Mouse (Mus musculus) midbrain, postnatal 0 days (tissue): ENCODE results near the gene Olfr1331. TPM values are rescaled to one million over a fixed set of nuclear protein-coding genes. Genes with fewer than 3 reads are reported as not detected.
"Not testable (repeated sequence)": the region's sequence is repeated elsewhere in the genome, so short reads cannot be mapped to it uniquely, and the experiment has no call there.

ENCODE experiments used
- ATAC-seq: fragments of 200-750 bp; cut with Nextera tagmentation; 2 replicates; pipeline ENCODE4 v1.8.0; 2017; ENCODE audit warnings: moderate number of reproducible peaks, mild to moderate bottlenecking, moderate TSS enrichment, moderate library complexity; ENCODE audit not compliant: low FRiP score
- DNase-seq: peaks from one replicate; pipeline ENCODE4 v3.0.0-alpha.2; 2015; ENCODE audit warnings: low spot score
- H3K27ac ChIP-seq: fragments of 300-500 bp; sonication (generic); 2 replicates; pipeline ENCODE4 v1.5.1; 2014; ENCODE audit warnings: low read depth, mild to moderate bottlenecking, low read length, mixed read lengths
- H3K27me3 ChIP-seq: fragments of 300-500 bp; sonication (generic); 2 replicates; pipeline ENCODE4 v1.6.1; 2014; ENCODE audit warnings: low read length, control low read depth, mixed read lengths; ENCODE audit not compliant: insufficient read depth
- H3K36me3 ChIP-seq: fragments of 300-500 bp; sonication (generic); 2 replicates; pipeline ENCODE4 v1.6.1; 2014; ENCODE audit warnings: low read length, control low read depth, mixed read lengths; ENCODE audit not compliant: insufficient read depth
- H3K4me1 ChIP-seq: fragments of 300-500 bp; sonication (generic); 2 replicates; pipeline ENCODE4 v1.6.1; 2014; ENCODE audit warnings: mild to moderate bottlenecking, control low read depth, antibody characterized with exemption, low read length, mixed read lengths; ENCODE audit not compliant: insufficient read depth
- H3K4me2 ChIP-seq: fragments of 300-500 bp; sonication (generic); 2 replicates; pipeline ENCODE4 v1.6.1; 2014; ENCODE audit warnings: low read depth, mild to moderate bottlenecking, low read length, mixed read lengths; ENCODE audit not compliant: poor library complexity, severe bottlenecking
- H3K4me3 ChIP-seq: fragments of 300-500 bp; sonication (generic); 2 replicates; pipeline ENCODE4 v1.5.1; 2014; ENCODE audit warnings: low read depth, mild to moderate bottlenecking, low read length, moderate library complexity
- H3K9ac ChIP-seq: fragments of 300-500 bp; sonication (generic); replicated peaks from 2 replicates; pipeline ENCODE4 v1.6.1; 2014; ENCODE audit warnings: mild to moderate bottlenecking, low read length, moderate library complexity, mixed read lengths; ENCODE audit not compliant: poor library complexity, severe bottlenecking
- H3K9me3 ChIP-seq: fragments of 300-500 bp; sonication (generic); 2 replicates; pipeline ENCODE4 v1.6.1; 2016; ENCODE audit warnings: low read length, control low read depth
- CTCF ChIP-seq: IDR thresholded peaks from 2 replicates; pipeline ENCODE4 v1.5.1; 2016; ENCODE audit warnings: antibody characterized with exemption, mild to moderate bottlenecking
- whole genome bisulfite sequencing: fragments of 180-500 bp; shearing (Covaris S2); extraction: QIAGEN DNeasy Blood & Tissue Kit; methylation state at CpG from one replicate; pipeline ENCODE4 v1.1.7; 2014; 5-methylcytosine and 5-hydroxymethylcytosine counted together
- polyA plus RNA-seq: library from polyadenylated mRNA; unstranded; fragments of >200 nt; fragmentation: Nextera tagmentation; extraction: Ambion mirVana; gene quantifications from 2 replicates; pipeline ENCODE4 v1.2.1, GENCODE M21; 2015
- total RNA-seq: library from RNA; depleted of rRNA; stranded (reverse); fragments of >200 nt; gene quantifications from 2 replicates; pipeline ENCODE4 v1.2.3, GENCODE M21; 2014; rRNA removed

Olfr1331 gene
- total and polyA plus RNA-seq, 2 experiments from 2014 or later, result not detected

GRCm38 (mm10) chr4:118888297-118888696 is 23.8 kb downstream of the Olfr1331 start, which contains the start of gene Olfr1330:
TSS of gene Olfr1330 (plus strand) at chr4:118888597.
- WGBS, result 92% methylated on average over 1 of the region's 1 CpGs

DNA sequence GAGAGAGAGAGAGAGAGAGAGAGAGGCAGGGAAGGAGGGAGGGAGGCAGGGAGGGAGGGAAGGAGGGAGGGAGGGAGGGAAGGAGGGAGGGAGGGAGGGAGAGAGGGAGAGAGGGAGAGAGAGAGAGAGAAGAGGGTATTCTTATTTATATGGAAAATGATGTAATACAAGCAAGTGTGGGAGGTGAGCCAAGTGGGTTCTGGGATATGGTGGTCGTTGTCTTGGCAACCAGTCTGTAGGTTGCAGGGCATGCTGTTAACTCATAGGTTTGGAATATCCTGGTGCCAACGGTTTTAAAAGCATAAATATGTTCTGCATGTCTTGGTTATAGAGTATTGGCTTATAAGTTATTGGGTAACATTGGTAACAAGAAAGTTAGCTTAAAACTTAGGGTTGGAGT is 37.5 kb downstream of the Olfr1331 start:
- 62% methylated on average over 2 of the region's 2 CpGs for WGBS
- DNase-seq (peak; percentile 27), ATAC-seq (no peak)
- Histone ChIP-seq H3K36me3 (no peaks in the 10 kb centered on the region), H3K4me2 (no peak overlapping the region), H3K4me1 (no peaks in the 10 kb centered on the region), H3K9me3 (no peaks in the 10 kb centered on the region), H3K27ac (no peak overlapping the region), H3K27me3 (no peaks in the 10 kb centered on the region), H3K9ac (no peak overlapping the region), H3K4me3 (no peak overlapping the region)
- no peak for TF ChIP-seq CTCF

More at GRCm38 (mm10) chr4:118888297-118888696, 23.8 kb downstream of the Olfr1331 start, which contains the start of gene Olfr1330:
- H3K9ac ChIP-seq, result no peak within 1 kb of the TSS
- H3K27me3 ChIP-seq, result no peaks in the 10 kb centered on the region
- no peaks in the 10 kb centered on the region for H3K4me1 ChIP-seq
- no peaks in the 10 kb centered on the region for H3K9me3 ChIP-seq
- no peak within 1 kb of the TSS for H3K4me3 ChIP-seq
- H3K36me3 ChIP-seq, result no peaks in the 10 kb centered on the region
- H3K4me2 ChIP-seq, result no peak within 1 kb of the TSS
- ATAC-seq, result no peak
- no peak within 1 kb of the TSS for H3K27ac ChIP-seq
- DNase-seq, result no peak
- no peak for TF ChIP-seq CTCF

DNA sequence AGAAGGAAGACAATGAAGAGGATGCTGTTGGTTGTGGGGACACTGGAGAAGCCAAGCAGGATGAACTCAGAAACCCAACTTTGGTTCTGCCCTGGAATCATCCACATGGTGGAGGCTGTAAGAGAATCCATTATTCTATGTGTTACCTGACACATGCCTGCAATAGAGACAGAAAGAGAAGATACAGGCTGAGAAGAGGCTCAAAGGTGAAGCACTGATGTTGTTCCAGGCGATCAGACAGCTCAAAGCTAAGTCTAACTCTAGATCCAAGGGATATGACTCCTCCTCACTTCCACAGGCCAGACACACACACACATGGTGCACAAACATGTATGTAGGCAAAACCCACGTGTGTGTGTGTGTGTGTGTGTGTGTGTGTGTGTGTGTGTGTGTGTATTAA is 52.9 kb downstream of the Olfr1331 start, which contains the start of gene Olfr1329:
TSS of gene Olfr1329 (minus strand) at position 101 of the 400 bp plus-strand sequence.
- not testable (repeated sequence) for H3K4me1 ChIP-seq, ATAC-seq, H3K4me2 ChIP-seq, H3K4me3 ChIP-seq, H3K36me3 ChIP-seq, H3K9ac ChIP-seq, H3K27ac ChIP-seq, H3K27me3 ChIP-seq, DNase-seq, H3K9me3 ChIP-seq
- 52% methylated on average over 2 of the region's 2 CpGs for WGBS

Other genes with a start within 250 kb of the Olfr1331 start
- gene Cfap57, start 243.9 kb upstream of the Olfr1331 start, total RNA-seq, result 0.82 and 1.1 TPM in 2 replicates
- 1.4 TPM in 2 replicates for gene Cfap57, start 243.9 kb upstream of the Olfr1331 start, polyA plus RNA-seq
- gene Ebna1bp2, start 243.8 kb upstream of the Olfr1331 start, total RNA-seq, result 29.4 and 40.7 TPM in 2 replicates
- 76.7 and 83.8 TPM in 2 replicates for gene Ebna1bp2, start 243.8 kb upstream of the Olfr1331 start, polyA plus RNA-seq
- gene Olfr62, start 205.7 kb upstream of the Olfr1331 start, total RNA-seq, result not detected in 2 replicates
- gene Olfr62, start 205.7 kb upstream of the Olfr1331 start, polyA plus RNA-seq, result not detected in 2 replicates
- not detected in 2 replicates for gene Olfr1342, start 171.9 kb upstream of the Olfr1331 start, total RNA-seq
- gene Olfr1342, start 171.9 kb upstream of the Olfr1331 start, polyA plus RNA-seq, result not detected in 2 replicates
- not detected in 2 replicates for gene Olfr1341, start 161.1 kb upstream of the Olfr1331 start, total RNA-seq
- not detected in 2 replicates for gene Olfr1341, start 161.1 kb upstream of the Olfr1331 start, polyA plus RNA-seq
- gene Olfr1340, start 144.5 kb upstream of the Olfr1331 start, total RNA-seq, result not detected in 2 replicates
- gene Olfr1340, start 144.5 kb upstream of the Olfr1331 start, polyA plus RNA-seq, result not detected in 2 replicates
- gene Olfr1339, start 132.5 kb upstream of the Olfr1331 start, total RNA-seq, result not detected in 2 replicates
- not detected in 2 replicates for gene Olfr1339, start 132.5 kb upstream of the Olfr1331 start, polyA plus RNA-seq
- not detected in 2 replicates for gene Olfr1338, start 105.9 kb upstream of the Olfr1331 start, total RNA-seq
- gene Olfr1338, start 105.9 kb upstream of the Olfr1331 start, polyA plus RNA-seq, result not detected in 2 replicates
- not detected in 2 replicates for gene Olfr1337, start 82.1 kb upstream of the Olfr1331 start, total RNA-seq
- not detected in 2 replicates for gene Olfr1337, start 82.1 kb upstream of the Olfr1331 start, polyA plus RNA-seq
- gene Olfr1335, start 54.7 kb upstream of the Olfr1331 start, total RNA-seq, result not detected in 2 replicates
- gene Olfr1335, start 54.7 kb upstream of the Olfr1331 start, polyA plus RNA-seq, result not detected in 2 replicates
- gene Olfr1333, start 28.4 kb upstream of the Olfr1331 start, total RNA-seq, result not detected in 2 replicates
- gene Olfr1333, start 28.4 kb upstream of the Olfr1331 start, polyA plus RNA-seq, result not detected in 2 replicates
- not detected in 2 replicates for gene Olfr1330, start 23.9 kb downstream of the Olfr1331 start, total RNA-seq
- not detected in 2 replicates for gene Olfr1330, start 23.9 kb downstream of the Olfr1331 start, polyA plus RNA-seq
- gene Olfr1329, start 52.8 kb downstream of the Olfr1331 start, total RNA-seq, result not detected in 2 replicates
- not detected in 2 replicates for gene Olfr1329, start 52.8 kb downstream of the Olfr1331 start, polyA plus RNA-seq
- not detected in 2 replicates for gene Olfr1328, start 74.0 kb downstream of the Olfr1331 start, total RNA-seq
- not detected in 2 replicates for gene Olfr1328, start 74.0 kb downstream of the Olfr1331 start, polyA plus RNA-seq
- gene Lao1, start 96.9 kb downstream of the Olfr1331 start, total RNA-seq, result 0.22 and 0.42 TPM in 2 replicates
- not detected in 2 replicates for gene Lao1, start 96.9 kb downstream of the Olfr1331 start, polyA plus RNA-seq
- gene Slc2a1, start 244.1 kb downstream of the Olfr1331 start, total RNA-seq, result 85.1 and 104 TPM in 2 replicates
- 43.1 and 46.4 TPM in 2 replicates for gene Slc2a1, start 244.1 kb downstream of the Olfr1331 start, polyA plus RNA-seq